Mouse (Mus musculus): ENCODE results near the gene Efcab5. TPM values are rescaled to one million over a fixed set of nuclear protein-coding genes. Genes with fewer than 3 reads are reported as not detected.
"Not testable (repeated sequence)": the region's sequence is repeated elsewhere in the genome, so short reads cannot be mapped to it uniquely, and the experiment has no call there.

The Efcab5 gene
- total RNA-seq, 2 experiments from 2014 or later = 0.07 to 0.12 TPM

DNA sequence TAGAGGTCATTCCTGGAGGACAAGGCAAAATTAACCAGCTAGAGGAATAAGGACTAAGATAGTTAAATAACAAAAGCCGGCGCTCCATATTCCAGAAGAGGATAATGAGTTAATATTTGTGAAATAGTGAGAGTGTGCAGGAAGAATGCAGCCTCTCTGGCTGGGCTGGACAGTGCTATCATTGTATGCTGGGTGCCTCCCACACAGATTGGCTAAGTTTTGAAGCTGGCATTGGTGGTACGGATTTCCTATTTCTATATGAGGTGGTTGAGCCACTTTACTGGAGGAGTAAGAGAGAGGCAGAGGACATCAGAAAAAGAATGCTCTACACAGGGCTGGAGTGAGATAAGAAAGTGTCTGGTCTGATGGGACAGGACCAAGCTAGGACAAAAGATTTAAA lies 9.0 kb downstream of the Efcab5 start:
- DNase-seq (ENCODE audit: low spot score) = no peak

DNA sequence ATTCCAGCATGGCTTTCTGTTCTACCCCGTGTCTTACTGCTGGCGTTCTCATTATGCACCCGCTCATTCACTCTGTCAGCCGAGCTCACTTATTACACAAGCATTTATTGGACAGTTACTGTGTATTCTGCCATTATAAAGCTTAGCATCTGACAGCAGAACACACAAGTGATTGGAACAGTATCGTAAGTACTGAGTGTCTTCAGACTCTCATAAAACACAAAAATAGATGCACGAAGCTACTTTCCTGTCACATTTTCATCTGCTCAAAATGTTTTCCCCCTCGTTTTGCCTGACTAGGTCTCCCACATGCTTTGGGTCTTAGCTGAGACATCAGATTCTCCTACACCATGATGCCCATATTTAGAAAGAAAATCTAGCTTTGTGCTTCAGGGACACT lies 14.2 kb downstream of the Efcab5 start:
- DNase-seq (ENCODE audit: low spot score) = no peak

DNA sequence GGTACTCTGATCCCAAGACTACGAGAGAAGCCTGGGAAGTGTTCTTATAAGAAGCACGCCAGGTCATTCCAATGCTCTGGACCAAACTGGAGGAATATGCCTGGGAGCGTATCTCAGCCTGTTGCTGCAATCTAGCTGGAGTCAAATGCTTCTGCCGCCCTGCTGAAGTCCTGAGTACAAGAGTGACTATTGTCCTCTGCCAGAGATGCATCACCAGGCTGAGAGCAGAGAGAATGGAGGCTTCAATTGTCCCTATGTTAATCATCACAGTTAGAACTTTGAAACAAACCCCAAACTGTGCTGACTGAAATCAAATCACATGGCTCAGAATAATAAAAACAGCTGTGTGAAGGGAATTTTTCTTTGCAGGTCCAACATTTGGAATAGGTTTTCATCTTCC lies 15.0 kb downstream of the Efcab5 start:
- no peak for DNase-seq (ENCODE audit: low spot score)

DNA sequence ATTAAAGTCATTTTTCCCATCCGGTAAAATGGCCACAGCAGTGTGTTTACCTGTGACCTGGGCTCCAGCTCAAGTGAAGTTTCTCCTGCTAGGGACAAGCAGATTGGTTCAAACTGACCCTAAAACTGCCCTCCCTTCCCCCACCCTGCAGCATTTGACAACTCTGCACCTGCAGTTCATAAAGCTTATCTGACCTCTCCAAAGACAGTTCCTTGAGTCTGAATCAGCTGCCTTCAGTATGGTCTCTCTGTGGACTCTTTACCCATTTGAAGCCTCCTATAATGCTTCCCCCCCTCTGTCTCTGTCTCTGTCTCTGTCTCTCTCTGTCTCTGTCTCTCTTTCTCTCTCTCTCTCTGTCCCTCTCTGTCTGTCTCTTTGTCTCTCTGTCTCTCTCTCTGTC lies 28.0 kb downstream of the Efcab5 start:
- DNase-seq (ENCODE audit: low spot score) = no peak

DNA sequence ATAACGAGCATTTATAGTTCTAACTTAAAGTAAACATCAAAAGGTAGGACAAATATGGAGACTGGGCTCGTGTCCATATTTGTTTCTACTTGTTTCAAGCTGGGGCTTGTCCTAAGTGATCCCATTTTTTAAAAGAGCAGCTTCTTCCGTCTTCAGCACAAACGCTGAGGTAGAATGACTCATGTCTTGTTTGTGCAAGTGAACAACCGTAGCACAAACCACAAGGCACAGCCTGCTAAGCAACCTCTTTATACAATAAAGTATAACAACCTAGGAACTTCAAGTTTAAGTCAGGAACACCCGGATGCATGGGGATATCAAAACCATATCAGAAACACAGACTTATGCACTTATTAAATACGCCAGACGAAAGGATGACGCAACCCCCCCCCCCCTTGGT lies 28.4 kb downstream of the Efcab5 start:
- no peak for DNase-seq (ENCODE audit: low spot score)

DNA sequence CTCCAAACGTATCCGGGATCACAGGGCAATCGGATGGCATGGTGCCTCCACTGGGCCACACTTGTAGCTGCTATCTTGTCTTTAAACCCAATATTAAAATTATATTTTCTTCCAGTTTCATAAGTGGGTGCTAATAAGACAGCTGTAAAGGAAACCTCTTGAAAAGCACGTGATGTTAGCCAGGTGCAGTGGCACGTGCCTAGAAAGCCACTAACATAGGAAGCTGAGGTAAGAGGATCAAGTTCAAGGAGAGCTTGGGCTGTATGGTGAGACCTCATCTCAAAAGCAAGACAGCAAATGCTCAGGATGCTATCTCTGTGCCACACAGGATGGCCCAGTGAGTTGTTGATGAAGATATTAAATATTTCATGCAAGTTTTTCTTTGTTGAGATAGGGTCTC lies 34.6 kb downstream of the Efcab5 start:
- DNase-seq (ENCODE audit: low spot score) = no peak

DNA sequence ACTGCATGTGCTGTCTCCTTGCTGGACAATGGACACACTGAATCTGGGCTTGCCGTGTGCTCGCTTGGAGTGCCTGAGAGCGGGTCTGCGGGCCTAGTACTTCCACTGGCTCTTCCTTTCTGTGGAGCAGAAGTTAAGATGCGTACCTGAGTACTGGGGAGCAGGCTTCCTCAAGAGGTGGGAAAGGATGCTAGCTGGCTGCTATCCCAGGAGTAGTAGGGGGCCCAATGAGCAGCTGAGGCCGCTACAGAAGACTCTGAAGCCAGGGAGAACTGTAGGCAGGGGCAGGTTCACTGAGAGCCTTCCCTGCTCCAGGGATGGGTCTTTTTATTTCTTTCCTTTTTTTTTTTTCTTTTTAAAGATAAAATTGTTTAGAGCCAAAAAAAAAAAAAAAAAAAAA lies 38.0 kb downstream of the Efcab5 start:
- DNase-seq (ENCODE audit: low spot score) = no peak

DNA sequence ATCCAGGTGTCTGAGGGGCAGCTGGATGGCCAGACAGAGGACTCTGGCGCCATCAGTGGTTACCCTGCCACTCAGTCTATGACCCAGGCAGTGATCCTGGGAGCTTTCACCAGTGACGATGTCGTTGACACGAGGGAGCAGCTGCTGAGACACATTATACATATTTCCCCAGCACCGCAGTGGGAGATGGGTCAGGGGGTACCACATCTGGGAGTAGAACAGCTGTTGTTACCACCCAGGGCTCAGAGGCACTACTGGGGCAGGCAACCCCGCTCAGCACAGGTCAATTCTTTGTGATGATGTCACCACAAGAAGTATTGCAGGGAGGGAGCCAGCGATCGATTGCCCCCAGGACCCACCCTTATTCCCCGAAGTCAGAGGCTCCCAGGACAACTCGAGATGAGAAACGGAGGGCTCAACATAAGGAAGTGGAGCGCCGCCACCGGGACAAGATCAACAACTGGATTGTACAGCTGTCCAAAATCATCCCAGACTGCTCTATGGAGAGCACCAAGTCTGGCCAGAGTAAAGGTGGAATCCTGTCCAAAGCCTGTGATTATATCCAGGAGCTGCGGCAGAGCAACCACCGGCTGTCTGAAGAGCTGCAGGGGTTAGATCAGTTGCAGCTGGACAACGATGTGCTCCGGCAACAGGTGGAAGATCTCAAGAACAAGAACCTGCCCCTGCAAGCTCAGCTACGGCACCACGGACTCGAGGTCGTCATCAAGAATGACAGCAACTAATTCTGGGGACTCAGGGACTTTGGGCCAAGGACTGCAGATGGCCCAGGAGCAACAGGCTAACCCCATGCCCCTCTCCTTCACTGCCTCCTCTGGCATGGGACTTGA lies 38.8 kb downstream of the Efcab5 start:
- not testable (repeated sequence) for DNase-seq (ENCODE audit: low spot score)

DNA sequence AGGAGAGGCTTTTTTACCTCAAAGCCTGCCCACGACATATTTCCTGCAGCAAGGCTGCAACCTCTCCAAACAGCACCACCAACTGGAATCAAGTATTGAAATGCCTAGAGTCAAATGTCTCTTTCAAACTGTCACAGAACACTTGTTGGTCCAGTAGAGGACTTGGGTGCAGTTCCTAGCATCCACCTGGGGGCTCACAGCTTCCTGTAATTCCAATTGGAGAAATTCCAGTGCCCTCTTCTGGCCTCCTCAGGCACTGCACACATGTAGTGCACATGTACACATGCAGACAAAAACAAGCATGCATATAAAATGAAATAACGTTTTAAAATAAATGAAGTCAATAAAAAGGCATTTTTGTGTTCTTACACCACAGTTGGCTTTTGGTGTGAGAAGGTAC lies 40.0 kb downstream of the Efcab5 start:
- no peak for DNase-seq (ENCODE audit: low spot score)

DNA sequence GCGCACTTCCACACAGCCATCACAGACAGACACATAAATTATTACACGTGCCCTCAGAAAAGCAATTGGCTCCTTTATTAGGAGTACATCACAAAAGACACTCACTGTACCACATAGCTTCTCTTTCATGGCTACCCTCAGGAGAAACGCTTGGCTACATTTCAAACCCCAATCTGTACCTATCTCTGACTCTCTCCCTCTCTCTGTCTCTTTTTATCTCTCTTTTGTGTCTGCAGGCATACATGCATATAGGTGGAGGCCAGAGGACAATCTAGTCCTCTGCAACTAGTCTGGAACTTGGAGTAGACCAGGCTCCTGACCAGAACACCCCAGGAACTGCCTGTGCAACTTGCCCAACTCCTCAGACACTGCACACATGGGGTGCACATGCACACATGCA lies 41.0 kb downstream of the Efcab5 start:
- no peak for DNase-seq (ENCODE audit: low spot score)

DNA sequence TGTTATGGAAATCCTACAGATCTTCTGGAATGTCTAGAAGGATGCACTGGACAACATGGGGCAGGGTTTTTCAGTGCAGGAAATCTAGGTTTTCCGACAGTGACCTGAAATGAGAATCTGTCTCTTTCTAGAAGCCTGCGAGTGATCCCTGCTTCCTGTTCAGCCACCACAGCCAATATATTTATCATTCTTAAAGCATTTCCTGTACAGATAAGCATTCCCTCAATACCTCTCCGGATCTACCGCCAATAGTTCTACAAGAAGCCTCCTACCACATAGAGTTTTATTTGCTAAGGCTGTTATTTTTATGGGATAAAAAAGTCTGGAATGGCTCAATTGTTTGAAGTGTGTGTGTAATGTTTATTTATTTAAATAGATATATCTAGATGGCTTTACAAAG lies 43.3 kb downstream of the Efcab5 start:
- DNase-seq (ENCODE audit: low spot score) = no peak

DNA sequence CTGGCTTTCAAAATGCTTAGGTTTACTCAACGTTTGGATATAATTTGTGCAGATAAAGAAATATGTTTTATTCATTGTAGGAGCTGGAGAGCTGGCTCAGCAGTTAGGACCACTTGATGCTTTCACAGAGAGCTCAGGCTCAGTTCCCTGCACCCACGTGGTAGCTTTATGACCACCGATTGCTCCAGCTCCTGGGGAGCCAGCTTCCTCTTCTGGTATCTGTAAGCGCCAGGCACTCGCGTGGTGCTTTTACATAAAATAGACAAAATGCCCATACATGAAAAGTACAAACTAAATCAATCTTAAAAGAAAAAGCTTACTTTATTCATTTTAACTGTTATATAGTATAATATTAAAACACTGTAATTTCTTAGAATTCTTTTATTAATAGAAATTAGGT lies 46.8 kb downstream of the Efcab5 start:
- no peak for DNase-seq (ENCODE audit: low spot score)

DNA sequence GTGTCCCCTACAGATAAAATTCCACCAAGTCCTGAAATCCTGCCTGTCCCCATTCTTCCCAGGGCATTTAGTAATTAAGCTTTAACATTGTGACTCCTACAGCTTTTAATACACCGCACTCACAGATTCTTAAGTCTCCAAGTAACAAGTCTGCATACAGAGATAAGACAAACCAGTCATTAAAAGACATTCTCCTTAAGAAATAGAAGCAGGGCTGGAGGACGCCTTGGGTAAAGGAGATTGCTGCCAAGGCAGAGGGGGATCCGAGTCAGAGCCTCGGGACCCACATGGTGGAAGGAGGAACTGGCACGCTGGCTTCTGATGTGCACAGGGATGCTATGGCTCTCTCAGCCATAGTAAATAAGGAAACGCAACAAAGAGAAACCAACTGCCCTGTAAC lies 48.8 kb downstream of the Efcab5 start:
- DNase-seq (ENCODE audit: low spot score) = no peak

DNA sequence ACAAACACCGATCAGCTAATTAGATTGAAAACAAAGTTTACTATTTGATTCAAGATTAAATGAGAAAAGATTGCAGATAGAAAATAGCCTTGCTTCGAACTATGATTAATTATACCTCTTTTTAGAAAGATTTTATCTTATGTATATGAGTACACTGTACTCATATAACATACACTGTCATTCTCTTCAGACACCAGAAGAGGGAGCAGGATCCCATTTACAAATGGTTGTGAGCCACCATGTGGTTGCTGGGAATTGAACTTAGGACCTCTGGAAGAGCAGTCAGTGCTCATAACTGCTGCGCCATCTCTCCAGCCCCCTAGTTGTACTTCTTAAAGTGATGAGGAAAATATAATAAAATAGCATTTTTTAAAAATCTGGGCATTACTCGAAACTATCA lies 55.3 kb downstream of the Efcab5 start:
- DNase-seq (ENCODE audit: low spot score) = no peak

DNA sequence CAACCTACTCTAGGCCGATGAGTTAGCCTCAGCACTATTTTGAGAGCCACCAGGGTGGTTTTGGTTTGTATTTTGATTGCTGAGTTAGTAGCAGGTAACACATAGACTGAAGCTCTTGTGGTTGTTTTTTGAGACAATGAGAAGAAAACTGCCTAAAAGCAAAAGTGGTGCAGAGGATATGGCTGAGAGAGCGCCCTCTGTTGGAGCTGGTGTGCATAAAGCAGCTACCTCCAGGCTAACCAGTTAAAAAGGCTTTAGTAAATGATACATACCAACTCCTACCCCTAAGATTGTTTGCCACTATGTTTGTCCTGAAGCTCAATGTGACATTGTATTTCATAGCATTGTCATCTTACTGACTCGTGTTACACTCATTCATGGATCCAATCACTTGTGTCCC lies 56.2 kb downstream of the Efcab5 start:
- DNase-seq (ENCODE audit: low spot score) = no peak

DNA sequence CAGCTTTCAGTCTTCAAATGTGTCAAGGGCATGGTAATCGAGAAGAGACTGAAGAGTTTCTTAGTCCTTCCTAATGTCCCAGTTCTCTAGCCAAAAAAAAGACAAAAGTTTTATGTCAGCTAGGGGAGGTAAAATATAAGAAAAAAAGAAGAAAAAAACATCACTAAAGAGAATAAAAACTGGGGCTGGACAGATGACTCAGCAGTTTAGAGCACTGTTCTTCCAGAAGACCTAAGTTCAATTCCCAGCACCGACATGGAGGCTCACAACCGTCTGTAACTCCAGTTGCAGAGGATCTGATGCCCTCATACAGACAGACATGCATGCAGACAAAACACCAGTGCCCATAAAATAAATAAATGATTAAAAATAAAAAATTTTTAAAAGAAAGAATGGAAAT lies 60.2 kb downstream of the Efcab5 start:
- no peak for DNase-seq (ENCODE audit: low spot score)

DNA sequence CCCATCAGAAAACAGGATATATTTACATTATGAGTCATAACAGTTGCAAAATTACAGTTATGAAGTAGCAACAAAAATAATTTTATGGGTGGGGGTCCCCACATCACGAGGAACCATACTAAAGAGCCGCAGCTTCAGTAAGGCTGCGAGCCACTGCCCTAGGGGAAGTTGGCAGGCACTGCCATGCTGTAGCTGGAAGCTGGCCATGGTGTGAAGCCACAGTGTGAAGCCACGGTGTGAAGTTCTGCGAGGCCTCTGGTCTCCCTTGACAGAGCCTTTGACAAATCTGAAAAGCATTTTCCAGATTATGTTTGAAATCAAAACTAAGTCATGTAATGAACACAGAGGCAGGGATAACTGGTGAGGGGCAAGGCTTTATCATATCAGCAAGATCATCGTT lies 77.6 kb downstream of the Efcab5 start:
- DNase-seq (ENCODE audit: low spot score) = no peak

DNA sequence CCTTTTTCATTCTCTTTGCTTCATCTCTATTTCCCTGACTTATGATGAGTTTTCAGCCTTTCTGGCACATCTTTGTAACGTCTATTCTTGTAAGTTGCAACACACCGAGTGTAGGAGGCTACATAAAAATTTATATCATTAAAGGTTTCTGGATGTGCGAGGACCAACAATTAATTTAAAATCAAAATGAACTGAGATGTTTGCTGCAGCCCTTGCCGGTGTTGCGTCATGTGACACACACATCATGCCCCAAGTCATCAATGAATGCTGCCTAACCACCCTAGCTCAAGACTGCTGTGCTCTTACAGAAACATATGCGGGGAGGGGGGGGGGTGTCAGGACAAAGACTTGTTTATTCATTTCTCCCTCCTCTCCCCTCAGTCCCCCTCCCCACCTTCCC lies 80.3 kb downstream of the Efcab5 start:
- DNase-seq (ENCODE audit: low spot score) = no peak

DNA sequence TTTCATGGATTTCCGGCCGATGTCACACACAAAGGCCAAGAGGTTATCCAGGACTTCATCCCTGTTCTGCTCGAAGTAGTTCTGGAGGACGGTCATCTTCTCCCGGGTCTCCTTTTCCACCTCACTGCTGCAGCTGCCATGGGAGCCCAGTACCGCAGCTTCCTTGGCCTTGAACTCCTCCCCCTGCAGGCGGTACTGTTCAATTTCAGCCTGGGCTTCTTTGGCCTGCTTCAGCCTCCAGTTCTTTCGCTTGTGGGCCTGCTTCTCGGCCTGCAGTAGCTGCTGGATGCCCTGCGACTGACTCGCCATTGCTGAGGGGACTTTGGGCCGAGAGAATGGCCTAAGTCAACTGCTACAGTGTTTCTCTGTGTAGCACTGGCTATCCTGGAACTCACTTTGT lies 80.9 kb downstream of the Efcab5 start:
- not testable (repeated sequence) for DNase-seq (ENCODE audit: low spot score)

DNA sequence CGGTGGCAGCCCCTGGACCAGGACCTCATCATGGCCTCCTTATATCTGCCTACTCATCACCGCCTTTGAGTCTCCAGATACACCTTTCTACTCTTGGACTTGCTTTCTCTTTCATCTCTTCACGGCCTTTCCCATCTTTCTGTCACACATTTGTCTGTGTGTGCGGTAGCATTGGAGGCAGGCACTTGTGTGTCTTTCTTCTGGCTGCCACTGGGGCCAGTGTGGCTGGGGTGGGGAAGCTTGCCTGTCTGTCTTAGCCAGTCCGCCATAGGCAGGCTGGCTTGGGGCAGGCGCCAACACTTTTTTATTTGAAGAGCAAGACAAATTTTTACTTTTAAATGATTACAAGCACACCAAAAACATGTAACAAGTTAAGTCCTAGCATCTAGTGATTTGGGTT lies 81.8 kb downstream of the Efcab5 start:
- no peak for DNase-seq (ENCODE audit: low spot score)

DNA sequence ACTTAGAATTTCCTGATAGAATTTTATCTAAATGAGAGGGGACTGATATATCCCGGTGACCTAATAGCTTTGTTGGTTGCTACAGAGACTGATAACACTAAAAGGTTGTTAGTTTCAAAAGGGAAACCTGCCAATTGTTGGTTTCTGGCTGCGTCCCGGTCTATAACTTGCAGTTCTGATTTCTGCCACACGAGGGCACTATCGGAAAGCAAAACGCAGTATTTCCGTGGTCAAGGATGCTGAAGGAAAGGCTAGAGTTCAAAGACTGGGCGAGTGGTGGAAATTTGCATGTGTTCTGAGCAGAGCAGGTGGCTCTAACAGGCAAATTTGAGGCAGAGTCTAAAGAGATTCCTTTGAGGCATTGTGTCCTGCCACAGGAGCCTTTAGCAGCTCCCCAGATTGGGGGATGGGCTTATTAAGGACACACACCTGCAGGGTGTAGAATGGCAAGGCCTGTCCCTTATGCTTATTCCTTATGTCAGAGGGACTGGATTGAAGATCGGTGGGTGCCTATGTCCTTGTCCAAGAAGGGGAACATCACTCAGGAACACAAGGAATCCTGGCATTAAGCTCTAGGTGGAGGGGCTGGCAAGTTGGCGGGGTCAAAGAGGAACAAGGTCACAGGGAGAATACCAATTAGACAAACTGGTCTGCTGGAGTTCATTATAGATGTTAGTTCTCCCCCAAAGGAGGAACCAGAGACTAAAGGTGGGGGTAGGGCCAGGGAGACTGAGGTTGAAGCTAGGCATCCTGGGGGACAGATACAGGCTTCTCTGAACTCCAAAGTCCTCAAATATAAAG lies 88.4 kb downstream of the Efcab5 start:
- DNase-seq (ENCODE audit: low spot score) = peak; percentile 80

DNA sequence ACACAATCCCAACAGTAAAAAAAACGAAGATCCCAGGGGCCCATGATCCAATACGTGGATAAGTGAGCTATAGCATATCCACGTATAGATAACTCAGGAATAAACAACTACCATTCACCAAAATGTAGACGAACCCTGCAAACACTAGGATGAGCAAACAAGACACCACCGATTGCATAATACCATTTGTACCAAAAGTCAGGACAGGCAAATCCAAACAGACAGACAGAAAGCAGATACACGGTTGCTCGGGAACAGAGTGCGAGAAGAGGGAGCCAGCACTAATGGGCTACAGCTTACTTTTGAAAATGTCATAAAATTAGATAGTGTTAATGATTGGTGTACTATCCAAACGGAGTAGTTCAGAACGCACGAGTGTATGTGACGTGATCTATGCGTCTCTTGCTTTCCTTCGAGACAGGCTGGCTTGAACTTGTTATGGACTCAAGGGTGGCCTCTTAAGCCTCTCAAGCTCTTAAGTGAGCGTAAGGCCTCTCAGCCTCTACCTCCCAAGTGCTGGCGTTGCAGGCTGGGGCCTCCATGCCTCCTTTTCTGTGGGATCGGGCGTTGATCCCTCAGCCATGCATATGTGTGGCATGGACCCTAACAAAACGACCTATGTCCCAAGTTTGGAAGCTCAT lies 90.3 kb downstream of the Efcab5 start:
- DNase-seq (ENCODE audit: low spot score) = no peak

DNA sequence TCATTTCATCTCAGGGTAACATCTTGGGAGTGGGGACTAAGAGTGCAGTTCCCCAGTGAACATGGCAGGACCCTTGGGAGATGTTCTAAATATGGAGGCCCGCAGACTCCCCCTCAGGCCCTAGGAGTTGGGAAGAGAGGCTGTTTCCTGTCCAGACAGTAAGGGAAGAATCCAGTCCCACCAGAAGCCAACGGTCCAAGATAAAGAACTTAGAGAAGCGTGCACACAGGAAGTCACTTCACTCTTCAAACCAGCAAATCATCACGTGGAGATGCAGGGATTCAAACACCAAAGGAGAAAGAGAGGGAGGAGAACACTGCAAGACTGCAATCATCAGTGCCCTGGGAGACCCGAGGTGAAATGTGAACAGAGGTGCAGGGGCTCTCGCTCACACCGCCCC lies 91.8 kb downstream of the Efcab5 start:
- DNase-seq (ENCODE audit: low spot score) = no peak
